Mouse (Mus musculus): ENCODE data around the gene Crispld2. TPM values are rescaled to one million over a fixed set of nuclear protein-coding genes. Genes with fewer than 3 reads are reported as not detected.
A peak's percentile ranks its signal among the peaks of the same experiment; 100 is the strongest.

The Crispld2 gene
- polyA plus RNA-seq, 1 experiment from 2014 or later: 9.2 TPM

GRCm38 (mm10) chr8:120004705-120005381 is 12.6 kb downstream of the Crispld2 start:
- Histone ChIP-seq H3K27me3 (replicated peaks; ENCODE audit: control insufficient read depth, insufficient read depth, low read length) (no peaks in the 10 kb centered on the region), H3K4me2 (replicated peaks; ENCODE audit: low read depth) (no peak overlapping the region), H3K9ac (ENCODE audit: low read depth, low read length) (no peak overlapping the region), H3K36me3 (ENCODE audit: control insufficient read depth, insufficient read depth) (no peaks in the 10 kb centered on the region), H3K27ac (ENCODE audit: low read depth, low read length) (no peak overlapping the region), H3K9me3 (ENCODE audit: control insufficient read depth) (no peaks in the 10 kb centered on the region), H3K4me1 (replicated peaks; ENCODE audit: control insufficient read depth, insufficient read depth, low read length) (no peaks in the 10 kb centered on the region), H3K4me3 (ENCODE audit: low read depth, low read length) (no peak overlapping the region)
- WGBS: 19% methylated on average over 2 of the region's 2 CpGs
- no peak for TF ChIP-seq CTCF (IDR thresholded peaks at IDR 0.05; ENCODE audit: low read depth)
- ATAC-seq: no peak

- Histone ChIP-seq H3K4me2 (replicated peaks; ENCODE audit: low read depth) (no peak overlapping the region), H3K27me3 (replicated peaks; ENCODE audit: control insufficient read depth, insufficient read depth, low read length) (no peaks in the 10 kb centered on the region), H3K4me3 (ENCODE audit: low read depth, low read length) (no peak overlapping the region), H3K9ac (ENCODE audit: low read depth, low read length) (no peak overlapping the region; the same call in 1 of the 2 replicates), H3K9me3 (ENCODE audit: control insufficient read depth) (no peaks in the 10 kb centered on the region), H3K36me3 (ENCODE audit: control insufficient read depth, insufficient read depth) (no peaks in the 10 kb centered on the region), H3K27ac (ENCODE audit: low read depth, low read length) (no peak overlapping the region), H3K4me1 (replicated peaks; ENCODE audit: control insufficient read depth, insufficient read depth, low read length) (no peaks in the 10 kb centered on the region)
- TF ChIP-seq CTCF (IDR thresholded peaks at IDR 0.05; ENCODE audit: low read depth): no peak
- WGBS: 36% methylated on average over 9 of the region's 9 CpGs
- ATAC-seq: no peak
Measured at GRCm38 (mm10) chr8:120006645-120007160, 14.5 kb downstream of the Crispld2 start.

GRCm38 (mm10) chr8:120007178-120007577 is 14.9 kb downstream of the Crispld2 start:
- no peak for TF ChIP-seq CTCF (IDR thresholded peaks at IDR 0.05; ENCODE audit: low read depth)
- no peaks in the 10 kb centered on the region for H3K27me3 ChIP-seq (replicated peaks; ENCODE audit: control insufficient read depth, insufficient read depth, low read length)
- H3K9ac ChIP-seq (ENCODE audit: low read depth, low read length): no peak overlapping the region
- H3K9me3 ChIP-seq (ENCODE audit: control insufficient read depth): no peaks in the 10 kb centered on the region
- no peak overlapping the region for H3K4me3 ChIP-seq (ENCODE audit: low read depth, low read length)
- H3K4me2 ChIP-seq (replicated peaks; ENCODE audit: low read depth): no peak overlapping the region
- no peaks in the 10 kb centered on the region; the same call in 1 of the 2 replicates for H3K36me3 ChIP-seq (ENCODE audit: control insufficient read depth, insufficient read depth)
- no peak for ATAC-seq
- 82% methylated on average over 9 of the region's 9 CpGs for WGBS
- H3K27ac ChIP-seq (ENCODE audit: low read depth, low read length): no peak overlapping the region
- H3K4me1 ChIP-seq (replicated peaks; ENCODE audit: control insufficient read depth, insufficient read depth, low read length): no peaks in the 10 kb centered on the region

- Histone ChIP-seq H3K4me2 (replicated peaks; ENCODE audit: low read depth) (no peak overlapping the region), H3K36me3 (ENCODE audit: control insufficient read depth, insufficient read depth) (no peaks in the 10 kb centered on the region; the same call in 1 of the 2 replicates), H3K9me3 (ENCODE audit: control insufficient read depth) (no peaks in the 10 kb centered on the region), H3K9ac (ENCODE audit: low read depth, low read length) (no peak overlapping the region), H3K27ac (ENCODE audit: low read depth, low read length) (no peak overlapping the region), H3K4me3 (ENCODE audit: low read depth, low read length) (no peak overlapping the region), H3K27me3 (replicated peaks; ENCODE audit: control insufficient read depth, insufficient read depth, low read length) (no peaks in the 10 kb centered on the region), H3K4me1 (replicated peaks; ENCODE audit: control insufficient read depth, insufficient read depth, low read length) (no peaks in the 10 kb centered on the region)
- no peak for TF ChIP-seq CTCF (IDR thresholded peaks at IDR 0.05; ENCODE audit: low read depth)
- 41% methylated on average over 6 of the region's 6 CpGs for WGBS
- peak; percentile 61; the same call in 1 of the 2 replicates for ATAC-seq
Measured at GRCm38 (mm10) chr8:120009284-120009683, 17.0 kb downstream of the Crispld2 start.

- Histone ChIP-seq H3K9ac (ENCODE audit: low read depth, low read length) (no peak overlapping the region), H3K36me3 (ENCODE audit: control insufficient read depth, insufficient read depth) (no peaks in the 10 kb centered on the region; the same call in 1 of the 2 replicates), H3K4me1 (replicated peaks; ENCODE audit: control insufficient read depth, insufficient read depth, low read length) (no peaks in the 10 kb centered on the region), H3K4me3 (ENCODE audit: low read depth, low read length) (no peak overlapping the region), H3K4me2 (replicated peaks; ENCODE audit: low read depth) (no peak overlapping the region), H3K27ac (ENCODE audit: low read depth, low read length) (no peak overlapping the region), H3K27me3 (replicated peaks; ENCODE audit: control insufficient read depth, insufficient read depth, low read length) (no peaks in the 10 kb centered on the region), H3K9me3 (ENCODE audit: control insufficient read depth) (no peaks in the 10 kb centered on the region)
- no peak for ATAC-seq
- WGBS: 86% methylated on average over 8 of the region's 8 CpGs
- no peak for TF ChIP-seq CTCF (IDR thresholded peaks at IDR 0.05; ENCODE audit: low read depth)
Measured at GRCm38 (mm10) chr8:120012491-120012890, 20.3 kb downstream of the Crispld2 start.

- no peak for TF ChIP-seq CTCF (IDR thresholded peaks at IDR 0.05; ENCODE audit: low read depth)
- Histone ChIP-seq H3K9ac (ENCODE audit: low read depth, low read length) (no peak overlapping the region), H3K4me3 (ENCODE audit: low read depth, low read length) (no peak overlapping the region), H3K36me3 (ENCODE audit: control insufficient read depth, insufficient read depth) (no peaks in the 10 kb centered on the region; the same call in 1 of the 2 replicates), H3K4me2 (replicated peaks; ENCODE audit: low read depth) (no peak overlapping the region), H3K4me1 (replicated peaks; ENCODE audit: control insufficient read depth, insufficient read depth, low read length) (no peaks in the 10 kb centered on the region), H3K9me3 (ENCODE audit: control insufficient read depth) (no peaks in the 10 kb centered on the region), H3K27me3 (replicated peaks; ENCODE audit: control insufficient read depth, insufficient read depth, low read length) (no peaks in the 10 kb centered on the region), H3K27ac (ENCODE audit: low read depth, low read length) (no peak overlapping the region)
- WGBS: 48% methylated on average over 9 of the region's 9 CpGs
- no peak for ATAC-seq
Measured at GRCm38 (mm10) chr8:120012927-120013326, 20.7 kb downstream of the Crispld2 start.
